Mouse (Mus musculus): ENCODE results near the gene Il1rapl2.
A peak's percentile ranks its signal among the peaks of the same experiment; 100 is the strongest.

The Il1rapl2 gene

GRCm38 (mm10) chrX:137570321-137571195 is at the start of gene Il1rapl2:
Il1rapl2 (plus strand) TSS chrX:137570608.
- peak; percentile 28 for DNase-seq (ENCODE audit: low read depth, low spot score)

- no peak for DNase-seq (ENCODE audit: low read depth, low spot score)
Observed at GRCm38 (mm10) chrX:137548348-137548747, 22.1 kb upstream of the Il1rapl2 start.

GRCm38 (mm10) chrX:137569472-137570188 is 778 bp upstream of the Il1rapl2 start:
- no peak for DNase-seq (ENCODE audit: low read depth, low spot score)

- DNase-seq (ENCODE audit: low read depth, low spot score), result no peak
Observed at GRCm38 (mm10) chrX:137582656-137583055, 12.2 kb downstream of the Il1rapl2 start.

- DNase-seq (ENCODE audit: low read depth, low spot score), result no peak
Observed at GRCm38 (mm10) chrX:137620697-137621096, 50.3 kb downstream of the Il1rapl2 start.

- peak; percentile 37 for DNase-seq (ENCODE audit: low read depth, low spot score)
Observed at GRCm38 (mm10) chrX:137667011-137667410, 96.6 kb downstream of the Il1rapl2 start.

- DNase-seq (ENCODE audit: low read depth, low spot score), result no peak
Observed at GRCm38 (mm10) chrX:137687974-137688373, 117.6 kb downstream of the Il1rapl2 start.

- DNase-seq (ENCODE audit: low read depth, low spot score), result no peak
Observed at GRCm38 (mm10) chrX:137700006-137700405, 129.6 kb downstream of the Il1rapl2 start.

GRCm38 (mm10) chrX:137755537-137755936 is 185.1 kb downstream of the Il1rapl2 start:
- DNase-seq (ENCODE audit: low read depth, low spot score), result no peak

GRCm38 (mm10) chrX:137805484-137806200 is 235.2 kb downstream of the Il1rapl2 start:
- DNase-seq (ENCODE audit: low read depth, low spot score), result no peak

- DNase-seq (ENCODE audit: low read depth, low spot score), result no peak
Observed at GRCm38 (mm10) chrX:137806231-137807114, 236.1 kb downstream of the Il1rapl2 start.

GRCm38 (mm10) chrX:137809526-137809925 is 239.1 kb downstream of the Il1rapl2 start:
- no peak for DNase-seq (ENCODE audit: low read depth, low spot score)

- DNase-seq (ENCODE audit: low read depth, low spot score), result no peak
Observed at GRCm38 (mm10) chrX:137812151-137812550, 241.7 kb downstream of the Il1rapl2 start.

- no peak for DNase-seq (ENCODE audit: low read depth, low spot score)
Observed at GRCm38 (mm10) chrX:137848936-137849335, 278.5 kb downstream of the Il1rapl2 start.

GRCm38 (mm10) chrX:137923490-137923889 is 353.1 kb downstream of the Il1rapl2 start:
- DNase-seq (ENCODE audit: low read depth, low spot score), result no peak

- DNase-seq (ENCODE audit: low read depth, low spot score), result no peak
Observed at GRCm38 (mm10) chrX:137926835-137927234, 356.4 kb downstream of the Il1rapl2 start.

GRCm38 (mm10) chrX:137947741-137948140 is 377.3 kb downstream of the Il1rapl2 start:
- no peak for DNase-seq (ENCODE audit: low read depth, low spot score)

- DNase-seq (ENCODE audit: low read depth, low spot score), result no peak
Observed at GRCm38 (mm10) chrX:137971306-137971705, 400.9 kb downstream of the Il1rapl2 start.

- no peak for DNase-seq (ENCODE audit: low read depth, low spot score)
Observed at GRCm38 (mm10) chrX:138043113-138043512, 472.7 kb downstream of the Il1rapl2 start.

GRCm38 (mm10) chrX:138103954-138104353 is 533.5 kb downstream of the Il1rapl2 start:
- DNase-seq (ENCODE audit: low read depth, low spot score), result peak; percentile 16

GRCm38 (mm10) chrX:138104668-138105067 is 534.3 kb downstream of the Il1rapl2 start:
- no peak for DNase-seq (ENCODE audit: low read depth, low spot score)

Data from forelimb bud, embryonic 11.5 days (tissue).